Mouse (Mus musculus) embryonic fibroblast, embryonic 13.5 days (primary cell): ENCODE data around the gene Nfe2l1.

Experiments
- CTCF ChIP-seq: IDR thresholded peaks from 2 replicates; pipeline ENCODE4 v1.5.1; 2011; ENCODE audit warnings: mild to moderate bottlenecking, control low read depth, low read length, moderate library complexity, borderline replicate concordance; ENCODE audit not compliant: insufficient read depth
- POLR2A ChIP-seq: IDR thresholded peaks from 2 replicates; pipeline ENCODE4 v1.6.1; 2011; ENCODE audit warnings: low read depth, mild to moderate bottlenecking, control low read depth, low read length, moderate library complexity

DNA sequence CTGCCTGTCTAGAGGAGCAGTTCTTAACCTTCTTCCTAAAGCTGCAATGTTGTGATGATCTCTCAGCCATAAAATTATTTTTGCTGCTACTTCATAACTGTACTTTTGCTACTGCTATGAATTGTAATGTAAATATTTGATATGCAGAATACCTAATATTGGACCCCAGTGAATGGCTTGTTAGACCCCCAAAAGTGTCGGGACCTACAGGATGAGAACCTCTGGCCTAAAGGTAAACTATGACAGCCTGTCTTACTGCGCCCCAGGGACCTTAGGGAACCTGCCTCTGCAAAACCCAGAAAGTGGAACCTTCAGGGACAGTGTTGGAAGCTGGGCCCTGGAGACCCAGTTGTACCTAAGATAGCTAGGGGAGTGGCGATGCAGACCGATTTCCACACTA lies 45.5 kb upstream of the Nfe2l1 start:
- TF ChIP-seq POLR2A (no peak), CTCF (no peak)
